Mouse (Mus musculus) kidney, postnatal 0 days (tissue): ENCODE measurements at regions not wholly inside any gene's neighbourhood (a gene's known extent, or its start where the extent isn't known, plus 50 kb on each side); places are given as distances from the start of the nearest gene placed in this dataset.

ENCODE experiments used
- ATAC-seq: fragments of 200-750 bp; cut with Nextera tagmentation; replicated peaks from 2 replicates; pipeline ENCODE4 v1.8.0; 2017; ENCODE audit warnings: low read depth, moderate number of reproducible peaks, moderate TSS enrichment, moderate library complexity; ENCODE audit not compliant: low FRiP score
- DNase-seq: peaks from one replicate; pipeline ENCODE4 v3.0.0-alpha.2; 2016; ENCODE audit warnings: low spot score
- H3K27ac ChIP-seq: fragments of 300-500 bp; sonication (generic); 2 replicates; pipeline ENCODE4 v1.5.1; 2014; ENCODE audit warnings: mild to moderate bottlenecking
- H3K27me3 ChIP-seq: fragments of 300-500 bp; sonication (generic); 2 replicates; pipeline ENCODE4 v1.6.1; 2014; ENCODE audit warnings: low read length, mixed read lengths; ENCODE audit not compliant: insufficient read depth
- H3K36me3 ChIP-seq: fragments of 300-500 bp; sonication (generic); 2 replicates; pipeline ENCODE4 v1.6.1; 2014; ENCODE audit warnings: low read length, mixed read lengths; ENCODE audit not compliant: insufficient read depth
- H3K4me1 ChIP-seq: fragments of 300-500 bp; sonication (generic); replicated peaks from 2 replicates; pipeline ENCODE4 v1.6.1; 2014; ENCODE audit warnings: antibody characterized with exemption, low read length, mixed read lengths; ENCODE audit not compliant: insufficient read depth
- H3K4me2 ChIP-seq: fragments of 300-500 bp; sonication (generic); 2 replicates; pipeline ENCODE4 v1.6.1; 2014; ENCODE audit warnings: mild to moderate bottlenecking, low read length, moderate library complexity, mixed read lengths
- H3K4me3 ChIP-seq: fragments of 300-500 bp; sonication (generic); replicated peaks from 2 replicates; pipeline ENCODE4 v1.5.1; 2014; ENCODE audit warnings: low read depth, low read length
- H3K9ac ChIP-seq: fragments of 300-500 bp; sonication (generic); 2 replicates; pipeline ENCODE4 v1.6.1; 2014; ENCODE audit warnings: low read depth, low read length
- H3K9me3 ChIP-seq: fragments of 300-500 bp; sonication (generic); replicated peaks from 2 replicates; pipeline ENCODE4 v1.6.1; 2016; ENCODE audit warnings: low read length, inconsistent platforms, mixed read lengths
- CTCF ChIP-seq: IDR thresholded peaks from 2 replicates; pipeline ENCODE4 v1.5.1; 2016; ENCODE audit warnings: antibody characterized with exemption, low read depth, mild to moderate bottlenecking, moderate library complexity
- WGBS: fragments of 180-500 bp; shearing (Covaris S2); extraction: QIAGEN DNeasy Blood & Tissue Kit; methylation state at CpG from one replicate; pipeline ENCODE4 v1.1.7; 2014; 5-methylcytosine and 5-hydroxymethylcytosine counted together

DNA sequence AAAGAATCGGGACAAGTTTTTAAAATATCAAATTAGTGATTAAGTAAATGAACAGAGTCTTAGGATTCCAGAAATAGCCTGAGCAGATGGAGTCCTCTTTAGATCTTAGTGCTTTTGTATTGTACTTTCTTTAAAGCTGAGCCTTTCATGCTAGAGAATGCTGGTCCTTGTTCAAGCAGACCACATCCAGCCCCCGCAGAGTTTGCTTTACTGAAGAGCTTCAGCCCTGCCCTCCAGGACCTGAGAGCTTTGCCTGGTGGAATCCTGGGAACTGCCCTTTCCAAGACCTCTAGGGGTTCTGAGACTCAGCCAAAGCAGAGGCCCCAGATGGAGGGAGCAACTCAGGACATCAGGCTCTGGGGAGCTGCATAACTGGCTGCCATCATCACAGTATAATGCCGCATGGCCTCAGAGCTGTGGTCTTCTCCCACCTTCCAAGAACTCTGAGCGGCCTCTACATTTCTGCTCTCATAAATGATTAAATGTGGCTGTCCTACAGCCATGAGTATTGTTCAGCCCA is 153.6 kb upstream of the Sh3bp4 start:
- WGBS, result 87% methylated on average over 4 of the region's 4 CpGs
- ATAC-seq, result no peak
- Histone ChIP-seq H3K4me3 (no peak overlapping the region), H3K9ac (no peak overlapping the region), H3K4me1 (no peaks in the 10 kb centered on the region), H3K4me2 (no peak overlapping the region), H3K27ac (no peak overlapping the region), H3K9me3 (peaks cover 5% of the 10 kb centered on the region; the same call in 1 of the 2 replicates), H3K36me3 (no peaks in the 10 kb centered on the region), H3K27me3 (no peaks in the 10 kb centered on the region)
- no peak for DNase-seq
- TF ChIP-seq CTCF, result no peak

DNA sequence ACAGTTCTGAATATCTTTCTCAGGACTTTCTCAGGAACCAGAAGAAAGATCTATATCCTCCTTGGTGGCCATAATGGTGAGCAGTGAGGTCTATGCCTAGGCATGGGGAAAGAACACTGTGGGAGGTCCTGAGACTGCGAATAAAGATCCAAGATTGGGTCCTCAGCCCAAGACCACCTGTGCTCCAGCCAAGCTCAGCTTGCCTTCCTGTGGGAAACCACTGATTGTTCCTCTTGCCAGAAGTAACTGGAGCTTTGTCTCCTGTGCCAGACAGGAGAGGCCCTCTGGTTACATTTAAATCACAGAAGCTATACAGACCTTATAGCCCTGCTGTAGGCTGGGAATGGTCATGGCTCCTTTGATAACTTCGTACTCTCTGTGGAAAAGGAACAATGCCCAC is 148.8 kb upstream of the Sh3bp4 start:
- no peak overlapping the region for H3K27ac ChIP-seq
- no peaks in the 10 kb centered on the region for H3K36me3 ChIP-seq
- H3K4me1 ChIP-seq, result no peaks in the 10 kb centered on the region
- TF ChIP-seq CTCF, result no peak
- DNase-seq, result no peak
- no peaks in the 10 kb centered on the region for H3K9me3 ChIP-seq
- no peaks in the 10 kb centered on the region for H3K27me3 ChIP-seq
- H3K4me2 ChIP-seq, result no peak overlapping the region
- H3K9ac ChIP-seq, result no peak overlapping the region
- no peak for ATAC-seq
- no peak overlapping the region for H3K4me3 ChIP-seq
- 71% methylated on average over 2 of the region's 2 CpGs for WGBS

DNA sequence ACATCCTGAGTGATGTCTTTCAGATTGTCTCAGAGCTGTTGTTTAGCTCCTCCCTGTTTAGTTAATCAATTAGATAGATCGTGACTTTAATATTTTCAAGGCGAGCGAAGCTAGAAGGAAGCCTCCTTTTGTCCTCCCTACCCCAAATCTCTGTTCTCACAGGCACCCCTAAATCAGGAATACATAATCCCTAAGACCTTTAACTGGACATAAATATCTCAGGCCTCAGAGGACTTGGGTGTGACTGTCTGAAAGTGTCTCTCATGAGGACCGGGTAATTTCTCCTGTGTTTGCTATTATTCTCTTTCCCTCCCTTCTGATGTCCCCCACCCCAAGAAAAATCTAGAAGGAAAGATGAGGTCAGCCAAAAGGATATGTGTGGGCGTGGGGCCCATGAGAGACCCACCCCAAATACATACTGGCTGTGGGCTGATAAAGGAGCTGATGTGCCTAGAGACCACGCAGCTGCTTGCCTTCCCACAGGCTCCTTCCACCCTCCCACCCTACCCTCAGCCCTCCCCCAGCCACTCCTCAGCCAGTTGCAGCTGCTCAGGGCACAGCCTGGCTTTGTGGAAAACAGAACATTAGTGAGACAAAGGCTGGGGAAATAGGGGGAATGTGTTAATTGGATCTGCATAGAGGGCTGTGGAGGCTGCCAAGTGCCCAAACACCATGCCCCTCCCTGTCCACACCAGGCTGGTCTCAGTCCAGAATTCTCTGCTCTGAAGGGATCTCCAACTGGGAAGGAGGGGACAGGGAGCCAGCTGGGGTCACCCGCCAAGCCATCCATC is 146.2 kb upstream of the Sh3bp4 start:
- no peak for TF ChIP-seq CTCF
- Histone ChIP-seq H3K4me2 (no peak overlapping the region), H3K4me3 (no peak overlapping the region), H3K36me3 (no peaks in the 10 kb centered on the region), H3K9ac (no peak overlapping the region), H3K27ac (no peak overlapping the region), H3K9me3 (no peaks in the 10 kb centered on the region), H3K27me3 (no peaks in the 10 kb centered on the region), H3K4me1 (no peaks in the 10 kb centered on the region)
- 49% methylated on average over 7 of the region's 7 CpGs for WGBS
- DNase-seq (no peak), ATAC-seq (peak; percentile 54; the same call in 1 of the 2 replicates)

DNA sequence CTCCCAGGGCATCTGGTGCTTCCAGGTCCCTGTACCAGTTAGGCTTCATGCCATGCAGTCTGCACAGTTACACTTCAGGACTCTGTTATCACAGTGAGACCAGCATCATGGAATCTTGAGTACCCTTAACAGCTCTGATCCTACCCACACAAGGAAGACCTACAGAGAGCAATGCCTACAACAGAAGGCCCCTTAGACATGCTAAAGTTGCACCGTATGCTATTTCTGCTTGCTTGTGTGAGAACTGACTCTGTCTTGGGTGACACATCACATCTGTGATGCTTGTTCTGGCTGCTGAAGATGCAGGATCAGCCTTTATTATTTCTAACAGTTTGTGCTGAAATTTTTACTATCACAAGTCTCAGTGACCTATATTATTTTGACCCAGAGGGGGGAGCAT is 135.0 kb upstream of the Sh3bp4 start:
- no peak for TF ChIP-seq CTCF
- H3K4me1 ChIP-seq, result no peaks in the 10 kb centered on the region; the same call in 1 of the 2 replicates
- H3K27ac ChIP-seq, result no peak overlapping the region
- ATAC-seq (no peak), DNase-seq (no peak)
- WGBS, result 78% methylated on average over 1 of the region's 1 CpGs
- no peaks in the 10 kb centered on the region for H3K9me3 ChIP-seq
- no peak overlapping the region for H3K4me2 ChIP-seq
- no peak overlapping the region for H3K4me3 ChIP-seq
- H3K36me3 ChIP-seq, result no peaks in the 10 kb centered on the region
- no peak overlapping the region for H3K9ac ChIP-seq
- H3K27me3 ChIP-seq, result no peaks in the 10 kb centered on the region

DNA sequence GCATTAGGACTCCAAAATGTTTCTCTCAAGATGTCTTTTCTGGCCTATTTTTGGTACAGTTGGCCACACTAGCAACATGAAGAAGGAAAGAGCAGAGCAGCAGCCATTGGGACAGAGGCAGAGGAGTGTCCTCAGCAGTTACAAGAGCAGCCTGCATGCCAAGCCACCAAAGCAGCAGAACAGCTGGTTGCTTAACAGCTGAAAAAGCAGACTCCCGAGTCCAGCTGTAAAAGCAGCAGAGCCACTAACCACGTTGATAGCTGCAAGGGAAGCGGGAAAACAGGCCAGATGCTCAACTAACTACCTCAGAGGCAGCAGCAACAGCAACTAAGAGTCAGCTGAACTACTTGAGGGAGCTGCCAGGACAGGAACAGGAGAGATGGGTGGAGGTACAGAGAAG is 134.4 kb upstream of the Sh3bp4 start:
- no peaks in the 10 kb centered on the region; the same call in 1 of the 2 replicates for H3K4me1 ChIP-seq
- H3K4me3 ChIP-seq, result no peak overlapping the region
- DNase-seq (no peak), ATAC-seq (no peak)
- no peak overlapping the region for H3K27ac ChIP-seq
- no peak overlapping the region for H3K9ac ChIP-seq
- TF ChIP-seq CTCF, result no peak
- H3K36me3 ChIP-seq, result no peaks in the 10 kb centered on the region
- H3K27me3 ChIP-seq, result no peaks in the 10 kb centered on the region
- WGBS, result 62% methylated on average over 3 of the region's 3 CpGs
- H3K4me2 ChIP-seq, result no peak overlapping the region
- H3K9me3 ChIP-seq, result no peaks in the 10 kb centered on the region

DNA sequence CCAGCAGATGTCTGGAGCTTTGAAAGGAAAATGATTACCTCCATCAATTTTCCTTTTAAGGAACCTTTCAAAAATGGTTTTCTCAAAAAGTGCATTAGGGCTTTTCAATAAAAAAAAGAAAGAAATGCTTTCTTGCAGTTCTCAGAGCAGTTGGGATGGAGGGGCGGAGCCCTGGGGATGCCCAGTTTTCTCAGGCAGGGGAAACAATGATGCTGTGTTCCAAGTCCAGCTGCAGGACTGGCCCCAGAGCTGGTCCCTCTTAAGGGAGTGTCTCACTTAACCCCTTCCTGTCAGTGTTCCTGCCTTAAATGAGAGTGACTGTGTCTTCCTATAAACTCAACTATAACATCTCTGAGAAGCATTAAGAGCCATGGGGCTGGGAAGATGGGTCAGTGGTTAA is 132.9 kb upstream of the Sh3bp4 start:
- DNase-seq, result no peak
- Histone ChIP-seq H3K4me1 (no peaks in the 10 kb centered on the region; the same call in 1 of the 2 replicates), H3K27ac (no peak overlapping the region), H3K9ac (no peak overlapping the region), H3K4me2 (no peak overlapping the region), H3K4me3 (no peak overlapping the region), H3K27me3 (no peaks in the 10 kb centered on the region), H3K36me3 (no peaks in the 10 kb centered on the region), H3K9me3 (no peaks in the 10 kb centered on the region)
- no peak for TF ChIP-seq CTCF
- ATAC-seq, result no peak
- WGBS, result 94% methylated on average over 1 of the region's 1 CpGs
